Mouse (Mus musculus) spleen, adult 12 weeks (tissue): ENCODE data around the gene Atg16l2.

ENCODE experiments used
- DNase-seq: peaks from one replicate; pipeline ENCODE4 v3.0.0; 2022; ENCODE audit warnings: low spot score

The Atg16l2 gene

DNA sequence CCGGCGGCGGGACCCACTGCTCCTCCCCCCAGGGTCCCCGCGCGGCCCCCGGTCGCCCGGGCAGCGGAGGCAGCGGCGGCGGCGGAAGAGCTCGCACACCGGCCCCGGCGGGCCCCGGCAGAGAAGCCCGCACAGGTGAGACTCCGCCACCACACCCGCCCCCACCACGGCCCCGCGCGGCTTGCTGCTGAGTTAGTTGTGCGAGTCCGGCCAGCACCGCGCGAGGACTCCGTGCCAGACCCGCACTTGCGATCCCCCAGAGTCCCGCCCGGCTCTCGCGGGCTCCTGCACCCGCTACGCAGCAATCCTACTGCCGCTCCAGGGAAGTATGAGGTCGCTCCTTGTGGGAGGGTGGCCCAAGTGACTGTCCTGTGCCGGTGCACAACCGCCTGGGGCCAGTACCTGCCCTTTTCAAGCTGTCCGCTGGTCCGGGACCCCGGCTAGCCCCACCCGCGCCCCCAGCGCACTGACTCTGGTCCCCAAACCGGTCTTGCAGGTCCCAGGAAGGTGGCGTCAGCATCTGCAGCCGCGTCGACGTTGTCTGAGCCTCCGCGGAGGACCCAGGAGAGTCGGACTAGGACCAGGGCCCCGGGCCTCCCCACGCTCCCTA lies 19.3 kb upstream of the Atg16l2 start:
- DNase-seq = peak; percentile 38

DNA sequence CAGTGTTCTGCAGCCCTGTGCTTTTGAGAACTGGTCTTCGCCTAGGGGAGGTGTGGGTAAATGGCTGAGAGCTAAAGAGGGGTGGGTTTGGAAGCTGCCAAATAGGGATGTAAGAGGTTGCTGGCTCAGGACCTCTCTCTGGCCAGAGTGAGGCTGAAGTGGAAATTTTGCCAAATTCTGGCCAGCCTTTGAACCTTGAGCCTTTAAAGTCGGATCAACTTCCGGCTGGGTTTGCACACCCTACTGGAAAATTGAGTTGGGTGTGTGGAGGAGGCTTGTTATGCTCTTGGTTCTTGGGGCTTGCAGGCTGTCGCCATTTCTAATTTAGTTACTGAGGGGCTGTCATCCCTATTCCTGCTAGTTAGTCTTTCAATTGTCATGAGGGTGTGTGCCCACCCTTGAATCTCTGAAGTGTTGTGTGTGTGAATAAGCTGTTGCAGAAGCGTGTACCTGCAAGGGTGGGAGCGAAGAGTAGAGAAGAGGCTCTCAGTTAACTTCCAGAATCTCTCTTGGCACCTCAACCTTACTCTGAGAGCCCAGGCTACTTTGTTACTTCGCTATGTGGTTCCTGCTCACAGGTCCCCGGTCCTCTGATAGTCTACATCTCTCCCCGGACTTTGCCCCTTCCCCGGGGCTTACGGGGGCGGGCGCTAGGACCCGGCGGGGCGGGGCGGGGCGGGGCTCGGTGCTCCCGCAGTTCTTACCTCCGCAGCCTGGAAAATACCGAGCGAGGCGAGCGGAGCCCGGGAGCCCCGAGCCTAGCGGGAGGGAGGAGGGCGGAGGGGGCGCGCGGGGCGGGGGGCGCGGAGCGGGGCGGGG lies 18.6 kb upstream of the Atg16l2 start:
- DNase-seq = no peak

DNA sequence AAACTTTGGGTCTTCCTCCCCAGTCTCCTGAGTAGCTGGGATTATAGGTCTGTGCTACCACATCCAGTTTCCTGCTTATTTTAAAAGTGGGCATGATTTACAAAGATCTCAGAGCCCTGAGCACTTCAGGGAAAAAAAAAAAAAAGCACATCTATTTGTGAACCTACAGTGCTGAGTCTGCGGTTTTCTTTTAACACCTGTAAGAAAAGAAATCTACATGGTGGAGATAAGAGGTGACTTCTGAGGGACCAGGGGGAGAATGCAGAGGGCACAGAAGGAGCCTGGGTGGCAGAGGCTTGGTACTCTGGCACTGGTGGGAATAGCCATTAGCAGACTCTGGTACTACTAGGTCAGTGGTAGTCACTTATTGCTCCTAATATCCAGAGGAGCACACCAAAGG lies 17.7 kb upstream of the Atg16l2 start:
- DNase-seq = no peak

DNA sequence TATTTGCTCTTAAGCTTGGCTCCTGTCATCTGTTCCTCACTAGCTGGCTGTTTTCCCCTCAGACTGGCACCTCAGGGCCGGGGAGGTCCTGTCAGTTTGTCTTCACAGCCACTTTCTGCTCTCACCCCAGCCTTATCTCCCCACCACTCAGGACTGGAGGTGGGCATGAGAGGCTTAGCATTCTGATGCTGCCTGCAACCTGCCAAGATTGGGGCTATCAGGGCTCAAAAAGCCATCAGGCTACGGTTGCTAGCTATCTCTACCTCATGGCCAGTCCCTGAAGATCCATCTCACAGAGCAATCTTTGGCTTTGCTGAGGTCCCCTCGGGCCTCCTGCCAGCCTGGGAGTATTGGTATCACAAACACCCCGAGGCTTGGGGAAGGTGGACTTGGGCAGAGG lies 16.8 kb upstream of the Atg16l2 start:
- DNase-seq = peak; percentile 29

DNA sequence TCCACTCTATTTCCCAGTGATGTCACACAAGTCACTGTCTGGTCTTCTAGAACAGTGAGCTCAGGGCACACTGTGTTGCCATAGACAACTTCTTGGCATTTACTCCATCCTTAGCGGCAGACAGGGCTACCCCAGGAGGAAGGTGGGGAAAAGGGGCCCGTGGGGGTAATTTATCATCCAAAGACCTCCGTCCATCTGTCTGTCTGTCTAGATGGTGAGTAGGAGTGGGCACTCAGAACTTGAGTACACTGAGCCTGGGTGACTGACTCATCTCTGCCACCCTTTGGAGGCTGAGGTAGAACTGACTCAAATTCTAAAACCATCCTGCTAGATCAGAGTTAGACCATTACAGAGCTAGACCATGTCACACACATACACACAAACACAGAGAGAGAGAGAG lies 15.0 kb upstream of the Atg16l2 start, which contains the start of gene Stard10:
Stard10 (plus strand) TSS at position 73 of the 400 bp plus-strand sequence.
- no peak for DNase-seq

DNA sequence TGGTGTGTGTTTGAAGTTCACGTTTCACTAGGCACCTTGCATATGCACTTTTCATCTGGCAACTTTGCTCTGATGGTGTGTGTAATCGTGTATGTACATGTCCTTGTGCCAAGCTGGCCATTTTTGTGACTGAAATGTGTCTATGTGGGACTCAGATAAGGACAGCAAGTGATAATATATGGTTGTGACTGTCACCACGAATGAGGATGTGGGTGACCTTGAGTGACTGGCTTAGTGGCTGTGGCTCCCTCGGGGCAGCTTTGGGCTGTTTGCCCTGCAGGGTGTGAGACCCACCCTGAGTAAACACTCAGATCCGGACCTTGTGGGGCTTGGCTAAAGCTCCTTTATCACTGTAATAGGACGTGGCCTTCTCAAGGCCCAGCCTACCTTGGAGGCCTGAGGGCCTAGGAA lies 14.5 kb upstream of the Atg16l2 start:
- peak; percentile 43 for DNase-seq

DNA sequence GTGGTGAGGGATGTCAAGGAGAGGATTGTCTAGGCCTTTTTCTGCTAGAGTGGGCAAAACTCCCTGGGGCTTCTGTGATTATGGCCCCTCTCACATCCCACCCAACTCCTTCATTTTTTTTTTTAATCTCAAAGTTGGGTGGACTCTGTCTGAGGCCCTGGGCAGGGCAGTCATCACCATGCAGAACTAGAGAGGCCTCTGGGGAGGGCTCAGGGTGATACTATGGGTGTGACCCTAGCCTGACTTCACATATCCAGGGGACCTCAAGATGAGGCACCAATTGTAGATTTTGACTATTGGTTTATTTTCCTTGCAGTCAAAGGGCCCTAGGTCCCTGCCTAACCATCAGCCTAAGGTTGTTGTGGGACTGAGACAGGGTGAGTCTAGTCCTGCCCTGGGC lies 13.6 kb upstream of the Atg16l2 start:
- no peak for DNase-seq

DNA sequence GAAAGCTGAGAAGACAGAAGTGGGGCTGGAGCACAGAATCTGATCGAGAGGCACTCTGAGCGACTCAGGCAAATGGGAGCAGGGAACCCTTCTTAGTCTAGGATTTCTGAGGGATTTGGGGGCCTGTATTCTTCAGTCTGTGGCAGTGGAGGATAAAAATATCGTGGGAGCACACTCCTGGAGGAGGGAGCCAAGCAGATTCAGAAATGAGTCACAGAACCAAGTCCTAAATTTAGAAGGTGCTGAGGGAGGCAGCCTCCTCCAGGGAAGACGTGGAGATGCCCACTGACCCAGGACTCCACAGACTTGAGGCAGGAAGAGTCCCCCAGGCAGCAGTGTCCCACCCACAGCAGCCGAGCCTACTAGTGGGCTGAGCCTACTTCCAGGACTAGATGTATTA lies 12.3 kb upstream of the Atg16l2 start:
- no peak for DNase-seq

DNA sequence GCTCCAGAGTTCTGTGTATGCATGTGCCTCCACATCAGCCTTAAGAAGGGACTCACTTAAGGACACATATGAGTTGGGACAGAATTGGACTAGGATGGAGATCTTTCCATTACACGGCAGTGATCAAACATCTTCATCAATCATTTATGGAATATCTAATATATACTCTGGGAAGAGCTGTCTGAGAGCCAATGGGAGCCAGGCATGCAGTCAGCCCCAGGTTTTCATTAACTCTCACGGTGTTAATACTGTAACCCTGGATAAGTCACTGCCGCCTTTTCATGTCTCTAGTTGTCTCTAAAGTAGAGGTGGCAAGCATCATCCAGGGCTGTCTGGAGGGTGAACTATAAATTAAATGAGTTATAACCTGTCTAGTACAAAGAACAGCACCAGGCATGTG lies 11.0 kb upstream of the Atg16l2 start:
- no peak for DNase-seq

DNA sequence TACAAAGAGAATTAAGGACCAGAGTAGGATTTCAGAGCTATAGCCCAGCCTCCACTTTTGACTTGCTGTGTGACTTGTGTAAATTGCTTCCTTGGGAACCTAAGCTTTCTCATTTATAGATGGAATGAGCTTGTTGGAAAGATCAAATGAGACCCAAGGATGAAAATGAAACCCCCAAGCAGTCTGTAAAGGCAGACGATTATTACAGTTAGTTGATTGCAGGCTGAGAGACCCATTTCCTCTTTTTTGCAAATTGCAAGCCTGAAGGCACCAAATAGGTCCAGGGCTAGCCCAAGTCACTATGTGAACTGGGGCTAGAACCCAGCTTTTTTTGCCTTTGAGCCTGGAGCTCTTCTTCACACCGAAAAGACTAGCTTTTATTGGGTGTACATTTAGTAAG lies 9.0 kb upstream of the Atg16l2 start:
- DNase-seq = no peak

DNA sequence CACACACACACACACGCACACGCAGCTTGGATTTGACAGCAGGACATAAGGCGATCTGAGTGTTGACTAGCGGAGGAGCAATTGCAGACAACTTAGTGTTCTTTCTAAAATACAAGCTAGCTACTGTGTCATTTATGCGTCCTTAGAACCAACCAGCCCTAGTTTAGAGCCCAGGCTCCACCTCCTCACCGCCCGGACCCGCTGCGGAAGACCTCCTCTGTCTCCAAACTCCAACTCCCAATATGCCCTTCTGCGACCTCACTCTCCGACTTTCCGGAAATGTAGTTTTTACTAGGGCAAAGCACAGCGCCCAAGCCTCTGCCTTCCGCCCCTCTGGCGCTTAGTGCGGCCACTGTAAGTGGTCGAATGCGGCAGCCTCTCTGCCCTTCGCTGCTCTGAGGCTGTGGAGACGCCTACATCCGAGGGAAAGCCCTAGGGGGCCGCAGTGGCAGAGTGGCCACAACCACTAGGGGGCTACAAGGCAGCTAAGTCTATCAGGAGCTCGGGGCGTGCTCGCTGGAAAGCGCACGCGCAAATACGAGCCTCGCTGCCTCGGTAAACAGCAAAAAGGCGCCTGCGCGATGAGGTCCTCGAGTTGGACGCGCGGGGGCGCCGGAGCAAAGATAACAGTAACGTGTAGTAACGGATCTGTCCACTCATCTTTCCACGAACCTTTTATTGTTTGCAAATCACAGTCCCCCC lies 8.4 kb upstream of the Atg16l2 start:
- peak; percentile 94 for DNase-seq

DNA sequence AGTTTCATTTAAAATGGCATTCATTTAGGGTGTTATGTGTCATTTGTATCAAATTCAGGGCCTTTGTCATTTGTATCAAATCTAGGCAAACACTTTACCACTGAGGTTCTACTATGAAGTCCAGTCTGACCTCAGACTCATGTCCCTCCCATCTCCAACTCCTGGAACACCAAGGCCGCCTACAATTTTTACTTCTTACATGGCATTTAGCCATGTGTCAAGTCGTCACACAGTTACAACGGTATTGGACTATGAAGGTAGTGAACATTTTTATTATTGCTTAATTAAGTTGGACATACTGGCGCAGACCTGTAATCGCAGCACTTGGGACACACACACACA lies 7.9 kb upstream of the Atg16l2 start:
- DNase-seq = no peak

DNA sequence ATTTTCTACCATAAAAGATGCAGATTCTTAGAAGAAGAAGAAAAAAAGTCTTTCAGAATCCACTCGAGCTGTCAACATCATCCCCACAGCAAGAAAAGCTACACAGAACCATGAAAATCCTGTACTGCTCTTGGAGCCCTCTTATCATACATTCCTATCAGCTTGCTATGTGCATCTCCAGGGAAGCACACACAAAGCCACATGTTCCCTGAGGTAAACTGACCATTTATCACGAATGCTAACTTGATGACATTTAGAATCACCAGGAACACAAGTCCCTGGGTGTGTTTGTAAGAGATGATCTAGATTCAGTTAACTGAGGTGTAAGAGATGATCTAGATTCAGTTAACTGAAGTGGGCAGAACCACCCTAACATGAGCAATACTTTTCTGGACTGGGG lies 4.8 kb upstream of the Atg16l2 start:
- DNase-seq = no peak

DNA sequence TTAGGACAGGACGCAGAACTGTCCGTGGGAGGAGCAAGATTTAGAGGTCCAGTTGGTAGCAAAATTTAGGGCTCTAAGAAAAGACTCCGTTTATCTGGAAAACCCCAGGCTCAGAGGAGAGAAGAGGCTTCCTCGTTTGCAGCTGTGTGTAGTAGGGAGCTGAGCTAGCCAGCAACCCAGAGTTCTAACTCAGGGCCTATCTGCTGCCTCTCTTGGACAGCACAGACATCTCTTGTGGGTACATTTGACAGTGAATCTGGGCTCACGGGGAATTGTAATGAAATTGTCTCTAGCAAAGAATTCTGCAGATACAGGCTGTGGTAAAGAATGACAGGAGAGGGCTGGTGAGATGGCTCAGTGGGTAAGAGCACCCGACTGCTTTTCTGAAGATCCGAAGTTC lies 640 bp upstream of the Atg16l2 start:
- DNase-seq = no peak

DNA sequence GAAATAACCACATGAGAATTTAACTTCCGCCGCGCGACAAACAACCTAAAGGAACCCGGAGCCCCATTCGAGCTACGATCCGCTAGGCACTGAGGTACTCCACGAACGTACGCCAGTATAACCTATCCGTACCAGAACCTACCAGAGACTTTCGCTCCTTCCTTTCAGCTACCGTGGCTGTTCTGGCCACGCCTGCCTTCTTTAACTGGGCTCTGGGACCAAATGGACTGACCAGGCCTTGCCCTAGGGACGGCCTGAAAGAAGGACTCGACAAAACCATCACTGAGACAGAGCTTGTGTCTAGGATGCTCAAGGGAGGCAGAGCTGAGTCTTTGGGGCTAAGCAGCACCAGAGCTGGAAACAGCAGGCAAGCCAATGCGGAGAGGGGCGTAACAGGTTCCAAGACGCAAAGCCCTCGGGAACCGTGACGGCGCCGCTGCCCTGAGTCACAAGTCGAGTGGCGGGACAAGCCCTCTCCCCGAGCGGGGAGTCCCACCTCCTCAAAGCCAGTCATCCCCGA lies 630 bp downstream of the Atg16l2 start:
- DNase-seq = no peak

DNA sequence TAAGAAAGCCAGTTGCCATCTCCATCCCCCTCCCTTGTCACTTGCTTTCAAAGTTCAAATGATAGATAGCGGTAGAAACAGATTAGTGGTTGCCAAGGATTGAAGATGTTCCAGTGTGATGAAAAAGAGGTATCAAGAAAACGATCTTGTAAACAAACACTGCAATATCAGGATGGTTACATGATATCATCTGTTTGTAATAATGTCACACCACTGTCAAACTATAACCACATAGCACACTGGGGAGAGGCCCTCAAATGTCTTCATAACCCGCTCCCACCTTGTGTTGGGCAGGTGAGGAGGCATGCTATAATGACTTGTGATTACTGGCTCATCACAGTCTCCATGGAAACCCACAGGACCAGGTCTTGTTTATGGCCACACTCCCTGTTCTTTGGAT lies 3.7 kb downstream of the Atg16l2 start:
- DNase-seq = no peak

DNA sequence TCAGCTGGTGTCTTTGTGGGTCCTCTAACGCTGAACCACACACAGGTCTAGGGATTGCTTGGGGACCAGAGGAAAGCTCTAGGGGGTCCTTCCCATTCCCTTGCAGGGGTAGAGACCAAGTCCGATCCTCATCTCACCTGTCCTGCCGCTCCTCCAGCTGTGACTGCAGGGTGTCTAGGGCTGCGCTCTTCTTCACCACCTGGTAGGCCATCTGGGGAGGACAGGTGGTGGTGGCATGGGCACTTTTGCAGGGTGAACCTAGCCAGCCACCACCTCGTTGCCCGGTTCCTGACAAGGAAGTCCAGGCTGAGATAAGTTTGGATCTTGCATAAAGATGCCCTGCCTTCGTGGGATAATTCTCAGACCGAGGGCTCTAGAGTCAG lies 5.0 kb downstream of the Atg16l2 start:
- DNase-seq = no peak

DNA sequence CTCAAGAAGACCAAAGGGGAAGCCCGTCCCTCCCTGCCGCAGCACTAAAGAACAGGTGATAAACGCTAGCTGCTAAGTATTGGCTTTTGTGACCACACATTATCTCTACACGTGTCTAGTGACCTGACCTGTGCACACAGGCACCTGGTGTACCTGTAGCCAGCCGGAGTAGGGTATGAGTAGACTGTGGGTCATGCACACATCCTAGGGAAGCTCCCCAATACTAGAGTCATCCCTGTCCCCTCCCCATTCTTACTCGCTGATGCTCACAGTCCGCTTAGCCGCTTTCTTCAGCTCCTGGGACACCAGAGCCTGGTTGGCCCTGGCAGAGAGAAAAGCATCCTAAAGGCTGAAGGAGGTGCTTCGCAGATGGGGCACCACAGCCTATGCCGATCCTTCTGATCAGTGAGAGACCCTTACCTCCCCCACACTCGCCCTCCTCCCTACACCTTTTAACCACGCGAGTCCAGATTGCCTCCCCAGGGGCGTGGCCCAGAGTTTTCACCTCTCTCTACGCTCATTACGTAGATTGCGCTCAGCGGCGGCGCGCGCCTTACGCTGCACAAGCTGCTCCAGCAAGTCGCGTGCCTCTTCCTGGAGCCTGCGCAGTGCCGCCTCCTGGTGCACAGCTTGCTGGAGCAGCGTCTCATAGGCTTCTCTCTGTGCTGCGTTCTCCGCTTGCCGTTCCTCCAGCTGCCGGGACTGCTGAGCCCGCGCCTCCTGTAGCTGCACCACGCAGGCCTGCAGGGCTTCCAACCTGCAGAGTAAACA lies 5.6 kb downstream of the Atg16l2 start:
- DNase-seq = no peak

DNA sequence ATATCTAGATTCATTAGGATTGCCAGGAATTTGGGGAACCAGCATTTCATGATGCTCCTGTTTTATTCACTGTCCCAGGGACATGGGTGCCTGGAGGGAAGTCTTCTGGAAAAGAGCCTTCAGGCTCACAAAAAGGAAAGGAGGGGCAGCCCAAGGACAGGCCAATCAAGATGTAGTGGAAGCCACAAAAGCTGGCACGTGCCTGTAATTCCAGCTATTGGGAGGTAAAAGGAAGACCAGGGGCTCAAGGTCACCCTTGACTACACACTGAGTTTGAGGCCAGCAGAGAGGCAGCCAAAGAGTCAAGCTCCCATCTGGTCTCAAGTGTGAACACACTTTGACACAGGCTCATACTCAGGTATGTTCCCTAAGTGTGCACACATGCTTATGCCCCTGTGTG lies 6.6 kb downstream of the Atg16l2 start:
- DNase-seq = no peak

DNA sequence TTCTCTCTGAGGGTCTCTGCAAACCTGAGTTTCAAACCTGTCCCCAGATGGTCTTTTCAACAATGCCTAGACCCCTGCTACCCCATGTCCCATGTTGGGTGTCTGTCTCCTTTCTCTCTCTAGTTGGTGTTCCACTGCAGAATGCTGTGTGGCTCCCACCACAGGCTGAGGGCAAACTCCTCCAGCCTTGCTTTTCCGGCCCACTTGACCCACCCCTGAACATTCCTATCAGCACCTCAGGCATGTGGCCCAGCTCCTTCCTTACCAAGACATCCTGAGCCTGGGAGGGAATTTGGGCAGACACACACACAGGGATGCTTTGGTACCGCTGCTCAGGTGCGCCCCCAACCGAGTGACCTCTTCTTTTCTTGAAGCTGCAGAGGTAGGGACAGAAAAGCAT lies 8.4 kb downstream of the Atg16l2 start:
- DNase-seq = no peak

DNA sequence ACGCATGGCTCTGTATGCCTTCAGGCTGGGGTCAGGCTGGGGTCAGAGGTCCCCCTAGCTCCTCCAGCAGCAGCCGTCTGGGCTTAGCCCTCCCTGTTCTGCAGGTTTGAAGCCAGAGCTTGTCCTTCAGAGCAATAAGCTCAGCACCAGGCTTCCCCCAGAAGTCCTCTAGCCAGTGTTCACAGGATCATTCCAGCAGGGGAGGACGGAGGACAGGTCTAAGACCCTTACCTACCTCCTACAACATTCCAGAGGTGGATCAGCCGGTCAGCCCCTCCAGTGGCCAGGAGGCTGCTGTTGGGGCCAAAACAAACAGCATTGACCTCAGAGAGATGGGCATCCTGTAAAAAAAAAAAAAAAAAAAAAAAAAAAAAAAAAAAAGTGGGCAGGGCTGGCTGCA lies 8.9 kb downstream of the Atg16l2 start:
- DNase-seq = no peak

DNA sequence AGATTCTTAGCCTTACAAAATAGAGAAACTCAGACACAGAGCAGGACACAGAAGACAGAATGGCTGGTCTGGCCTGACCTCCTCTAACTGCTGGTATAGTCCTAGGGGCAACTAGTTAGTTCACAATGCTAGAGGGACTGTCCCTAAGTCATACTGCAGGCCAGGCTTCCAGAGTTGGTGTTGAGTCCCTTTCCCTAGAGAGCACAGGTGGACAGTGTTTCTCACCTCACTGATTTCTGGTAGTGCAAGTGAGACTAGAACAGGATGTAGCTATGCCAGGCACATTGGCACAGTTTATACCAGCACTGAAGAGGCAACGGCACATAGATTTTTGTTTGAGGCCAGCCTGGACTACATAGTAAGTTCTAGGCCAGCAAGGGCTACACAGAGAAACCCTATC lies 9.4 kb downstream of the Atg16l2 start:
- no peak for DNase-seq
